Mouse (Mus musculus) MEL (cell line): ENCODE measurements at regions not wholly inside any gene's neighbourhood (a gene's known extent, or its start where the extent isn't known, plus 50 kb on each side); places are given as distances from the start of the nearest gene placed in this dataset.

Experiments
- DNase-seq: peaks from one replicate; pipeline ENCODE4 v3.0.0; 2011; ENCODE audit warnings: low read depth, low spot score
- H3K27ac ChIP-seq: 2 replicates; pipeline ENCODE4 v1.5.1; 2012; ENCODE audit warnings: low read depth, mild to moderate bottlenecking, control low read depth, low read length, moderate library complexity; ENCODE audit not compliant: control insufficient read depth
- H3K27me3 ChIP-seq, 2 experiments: fragments of 150-350 bp in 1 of 2; sonication (generic) in 1 of 2; 2 replicates each; pipeline ENCODE4 v1.6.1; 2012; ENCODE audit warnings: low read length in 2 of 2, mild to moderate bottlenecking in 2 of 2, improper control_type of control experiment in 1 of 2, moderate library complexity in 1 of 2; ENCODE audit not compliant: insufficient read depth in 2 of 2, control insufficient read depth in 1 of 2
- H3K36me3 ChIP-seq, 2 experiments: 2 replicates each; pipeline ENCODE4 v1.6.1; 2012 to 2014; ENCODE audit warnings: low read length in 2 of 2, improper control_type of control experiment in 1 of 2, inconsistent platforms in 1 of 2, mild to moderate bottlenecking in 1 of 2; ENCODE audit not compliant: insufficient read depth in 2 of 2, control insufficient read depth in 1 of 2
- H3K4me1 ChIP-seq, 2 experiments: fragments of 150-350 bp in 1 of 2; sonication (generic) in 1 of 2; 2 replicates each; pipeline ENCODE4 v1.6.1; 2012; ENCODE audit warnings: low read length in 2 of 2, improper control_type of control experiment in 1 of 2, mild to moderate bottlenecking in 1 of 2; ENCODE audit not compliant: insufficient read depth in 2 of 2, control insufficient read depth in 1 of 2
- H3K4me3 ChIP-seq, 2 experiments: fragments of 150-350 bp in 1 of 2; sonication (generic) in 1 of 2; 2 replicates each; pipeline ENCODE4 v1.5.1; 2012; ENCODE audit warnings: low read depth in 2 of 2, low read length in 2 of 2, mild to moderate bottlenecking in 2 of 2, moderate library complexity in 2 of 2, control low read depth in 1 of 2, improper control_type of control experiment in 1 of 2; ENCODE audit not compliant: control insufficient read depth in 1 of 2, insufficient read depth in 1 of 2
- H3K79me2 ChIP-seq: 2 replicates; pipeline ENCODE4 v1.6.1; 2012; ENCODE audit warnings: mild to moderate bottlenecking, low read length, moderate library complexity; ENCODE audit not compliant: control insufficient read depth, poor library complexity, insufficient read depth
- H3K9ac ChIP-seq: 2 replicates; pipeline ENCODE4 v1.6.1; 2012; ENCODE audit warnings: low read depth, mild to moderate bottlenecking, control low read depth, low read length, moderate library complexity; ENCODE audit not compliant: control insufficient read depth, poor library complexity, severe bottlenecking
- H3K9me3 ChIP-seq: fragments of 150-350 bp; sonication (generic); replicated peaks from 2 replicates; pipeline ENCODE4 v1.6.1; 2012; ENCODE audit warnings: mild to moderate bottlenecking, low read length, improper control_type of control experiment, moderate library complexity; ENCODE audit not compliant: insufficient read depth
- EP300 ChIP-seq, 2 experiments: IDR thresholded peaks; 2 replicates each; pipeline ENCODE4 v1.6.1; 2011; ENCODE audit warnings: improper control_type of control experiment in 2 of 2, low read length in 2 of 2, low read depth in 1 of 2, mild to moderate bottlenecking in 1 of 2
- GABPA ChIP-seq: IDR thresholded peaks from 2 replicates; pipeline ENCODE4 v1.6.1; 2012; ENCODE audit warnings: low read depth, mild to moderate bottlenecking, inconsistent platforms, low read length, improper control_type of control experiment, moderate library complexity
- GATA1 ChIP-seq: IDR thresholded peaks from 2 replicates; pipeline ENCODE4 v1.6.1; 2011; ENCODE audit warnings: low read depth, low read length, improper control_type of control experiment
- HCFC1 ChIP-seq: IDR thresholded peaks from 2 replicates; pipeline ENCODE4 v1.6.1; 2012; ENCODE audit warnings: low read depth, mild to moderate bottlenecking, inconsistent platforms, low read length, improper control_type of control experiment, moderate library complexity
- MAZ ChIP-seq: IDR thresholded peaks from 2 replicates; pipeline ENCODE4 v1.6.1; 2012; ENCODE audit warnings: low read depth, mild to moderate bottlenecking, inconsistent platforms, low read length, improper control_type of control experiment
- MYB ChIP-seq: IDR thresholded peaks from 2 replicates; pipeline ENCODE4 v1.6.1; 2011; ENCODE audit warnings: mild to moderate bottlenecking, low read depth, low read length, improper control_type of control experiment
- NELFE ChIP-seq: IDR thresholded peaks from 2 replicates; pipeline ENCODE4 v1.6.1; 2011; ENCODE audit warnings: low read depth, low read length, improper control_type of control experiment
- POLR2AphosphoS2 ChIP-seq: IDR thresholded peaks from 2 replicates; pipeline ENCODE4 v1.6.1; 2011; ENCODE audit warnings: low read length, improper control_type of control experiment
- RCOR1 ChIP-seq: IDR thresholded peaks from 2 replicates; pipeline ENCODE4 v1.6.1; 2012; ENCODE audit warnings: low read depth, mild to moderate bottlenecking, inconsistent platforms, low read length, improper control_type of control experiment
- TAL1 ChIP-seq: IDR thresholded peaks from 2 replicates; pipeline ENCODE4 v1.6.1; 2012; ENCODE audit warnings: mild to moderate bottlenecking, inconsistent platforms, low read length, moderate library complexity, mixed read lengths
- TBP ChIP-seq: IDR thresholded peaks from 2 replicates; pipeline ENCODE4 v1.8.0; 2011; ENCODE audit warnings: low read depth, low read length, improper control_type of control experiment
- TCF12 ChIP-seq: IDR thresholded peaks from 2 replicates; pipeline ENCODE4 v1.6.1; 2014; ENCODE audit warnings: low read depth, mild to moderate bottlenecking, inconsistent platforms, low read length, improper control_type of control experiment, moderate library complexity
- UBTF ChIP-seq: IDR thresholded peaks from 2 replicates; pipeline ENCODE4 v1.6.1; 2012; ENCODE audit warnings: low read depth, mild to moderate bottlenecking, inconsistent platforms, low read length, improper control_type of control experiment, moderate library complexity, borderline replicate concordance; ENCODE audit not compliant: insufficient read depth
- USF2 ChIP-seq, 2 experiments: IDR thresholded peaks; 2 replicates each; pipeline ENCODE4 v1.6.1; 2011 to 2012; ENCODE audit warnings: improper control_type of control experiment in 2 of 2, low read length in 2 of 2, borderline replicate concordance in 1 of 2, inconsistent platforms in 1 of 2, low read depth in 1 of 2, mild to moderate bottlenecking in 1 of 2; ENCODE audit not compliant: insufficient read depth in 1 of 2
- ZKSCAN1 ChIP-seq: IDR thresholded peaks from 2 replicates; pipeline ENCODE4 v1.6.1; 2012; ENCODE audit warnings: low read depth, mild to moderate bottlenecking, inconsistent platforms, low read length, improper control_type of control experiment, moderate library complexity
- ZNF384 ChIP-seq: IDR thresholded peaks from 2 replicates; pipeline ENCODE4 v1.6.1; 2012; ENCODE audit warnings: low read depth, mild to moderate bottlenecking, inconsistent platforms, low read length, improper control_type of control experiment

DNA sequence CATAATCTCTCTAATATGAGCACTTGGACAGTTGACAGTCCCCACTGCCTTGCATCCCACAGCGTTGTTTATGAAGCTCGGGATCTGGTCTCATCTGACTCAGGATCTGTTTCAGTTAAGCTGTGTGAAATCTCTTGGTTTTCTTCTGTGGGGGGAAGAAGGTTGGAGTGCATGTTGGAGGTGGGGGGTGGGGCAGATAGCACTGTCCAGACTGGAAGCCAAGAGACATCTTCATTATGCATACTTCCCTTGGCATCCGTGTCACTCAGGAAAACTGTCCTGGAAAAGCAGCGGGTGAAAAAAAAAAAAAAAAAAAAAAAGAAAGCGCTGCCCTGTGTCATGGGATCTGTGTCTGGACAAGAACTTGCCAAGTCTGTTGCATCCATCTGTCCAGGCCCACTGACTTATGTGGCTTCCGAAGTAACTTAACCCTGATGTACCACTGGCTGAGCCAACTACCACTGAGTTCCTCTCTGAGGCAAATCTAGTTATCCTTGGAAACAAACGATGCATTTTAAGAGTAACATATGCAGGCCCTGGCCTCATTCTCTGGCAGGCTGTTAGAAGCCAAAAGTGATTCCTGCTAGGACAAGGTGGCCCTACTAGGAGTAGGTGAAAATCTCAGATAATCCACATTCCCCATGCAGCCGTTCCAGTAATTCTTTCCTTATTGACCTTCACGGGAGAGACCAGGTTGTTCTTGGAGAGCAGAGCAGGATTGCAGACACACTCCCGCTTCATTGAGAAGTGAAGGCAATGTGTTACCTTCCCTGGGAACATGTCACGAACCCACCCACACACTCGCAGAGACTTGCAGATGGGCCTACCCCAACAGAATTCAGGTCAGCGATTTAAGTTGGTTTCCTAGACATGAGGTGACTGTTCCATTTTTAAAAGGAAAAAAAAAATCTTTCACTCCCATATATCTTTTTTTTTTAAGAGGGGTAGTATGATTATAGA, 439.7 kb downstream of the Epha4 start:
- Histone ChIP-seq H3K4me3 (no peak overlapping the region), H3K9me3 (no peaks in the 10 kb centered on the region), H3K27ac (no peak overlapping the region), H3K9ac (no peak overlapping the region), H3K27me3 (no peaks in the 10 kb centered on the region), H3K4me1 (no peaks in the 10 kb centered on the region), H3K79me2 (no peaks in the 10 kb centered on the region), H3K36me3 (no peaks in the 10 kb centered on the region)
- DNase-seq = no peak
- TF ChIP-seq HCFC1 (no peak), TAL1 (no peak), MYB (no peak), TCF12 (no peak), USF2 (IDR thresholded peaks at IDR 0.05; ENCODE audit: borderline replicate concordance in 1 of 2, insufficient read depth in 1 of 2, low read depth in 1 of 2, low read length in 2 of 2) (no peak), RCOR1 (no peak), ZNF384 (no peak), MAZ (no peak), GATA1 (no peak), ZKSCAN1 (no peak), UBTF (no peak), GABPA (no peak), TBP (no peak), POLR2AphosphoS2 (no peak), EP300 (IDR thresholded peaks at IDR 0.05; ENCODE audit: low read depth in 1 of 2, low read length in 2 of 2) (no peak), NELFE (no peak)
- TF ChIP-seq, all 39 proteins: peak for 0

GRCm38 (mm10) chr1:77080767-77081166, 434.1 kb downstream of the Epha4 start:
- no peak for DNase-seq
- no peaks in the 10 kb centered on the region for H3K9me3 ChIP-seq
- H3K4me3 ChIP-seq = no peak overlapping the region

More at GRCm38 (mm10) chr1:77080767-77081166, 434.1 kb downstream of the Epha4 start:
- Histone ChIP-seq H3K9ac (no peak overlapping the region), H3K4me1 (no peaks in the 10 kb centered on the region), H3K27me3 (no peaks in the 10 kb centered on the region), H3K27ac (no peak overlapping the region), H3K79me2 (no peaks in the 10 kb centered on the region), H3K36me3 (no peaks in the 10 kb centered on the region)
- no peak for TF ChIP-seq UBTF
- TF ChIP-seq ZNF384 = no peak
- TF ChIP-seq HCFC1 = no peak
- no peak for TF ChIP-seq TCF12
- TF ChIP-seq GABPA = no peak
